Mouse (Mus musculus) CH12.LX (cell line): ENCODE data around the gene Apopt1. TPM values are rescaled to one million over a fixed set of nuclear protein-coding genes. Genes with fewer than 3 reads are reported as not detected.

Experiments used
- DNase-seq: peaks from one replicate; pipeline ENCODE4 v3.0.0-alpha.2; 2013; ENCODE audit errors: extremely low read depth
- H3K27ac ChIP-seq: 2 replicates; pipeline ENCODE4 v1.5.1; 2012; ENCODE audit warnings: low read depth, mild to moderate bottlenecking, control low read depth, moderate library complexity; ENCODE audit not compliant: insufficient read depth
- H3K27me3 ChIP-seq: replicated peaks from 2 replicates; pipeline ENCODE3; 2012; ENCODE audit warnings: inconsistent platforms
- H3K36me3 ChIP-seq, 2 experiments: replicated peaks in 1 of 2; 2 replicates each; pipeline versions ENCODE3 to v1.6.1; 2012; ENCODE audit warnings: inconsistent platforms in 1 of 2, low read length in 1 of 2, mild to moderate bottlenecking in 1 of 2, mixed read lengths in 1 of 2, moderate library complexity in 1 of 2; ENCODE audit not compliant: control insufficient read depth in 1 of 2, insufficient read depth in 1 of 2
- H3K4me1 ChIP-seq, 2 experiments: 2 replicates each; pipeline ENCODE4 v1.6.1; 2012; ENCODE audit warnings: inconsistent platforms in 1 of 2, moderate library complexity in 1 of 2; ENCODE audit not compliant: insufficient read depth in 2 of 2, control insufficient read depth in 1 of 2
- H3K4me2 ChIP-seq: 2 replicates; pipeline ENCODE4 v1.6.1; 2012; ENCODE audit warnings: low read depth, mild to moderate bottlenecking, control low read depth; ENCODE audit not compliant: poor library complexity, insufficient read depth, severe bottlenecking
- H3K4me3 ChIP-seq, 3 experiments: fragments of 150-350 bp in 1 of 3; sonication (generic) in 1 of 3; replicated peaks in 1 of 3; 2 replicates each; pipeline versions ENCODE3 to v1.5.1; 2011 to 2012; ENCODE audit warnings: low read depth in 2 of 3, low read length in 2 of 3, mild to moderate bottlenecking in 2 of 3, moderate library complexity in 2 of 3, control low read depth in 1 of 3, improper control_type of control experiment in 1 of 3, inconsistent platforms in 1 of 3, mixed read lengths in 1 of 3; ENCODE audit not compliant: poor library complexity in 1 of 3
- H3K79me2 ChIP-seq: replicated peaks from 2 replicates; pipeline ENCODE4 v1.6.1; 2012; ENCODE audit warnings: mild to moderate bottlenecking, moderate library complexity; ENCODE audit not compliant: control insufficient read depth, poor library complexity, insufficient read depth, severe bottlenecking; ENCODE audit errors: extremely low read depth
- H3K9ac ChIP-seq: 2 replicates; pipeline ENCODE4 v1.6.1; 2012; ENCODE audit warnings: low read depth, mild to moderate bottlenecking, control low read depth, moderate library complexity; ENCODE audit not compliant: insufficient read depth
- H3K9me3 ChIP-seq: replicated peaks from 2 replicates; pipeline ENCODE3; 2012; ENCODE audit warnings: low read length, inconsistent platforms, mixed read lengths
- CHD1 ChIP-seq: IDR thresholded peaks from 2 replicates; pipeline ENCODE4 v1.6.1; 2012; ENCODE audit warnings: low read depth, low read length, improper control_type of control experiment, inconsistent platforms
- CHD2 ChIP-seq: IDR thresholded peaks from 2 replicates; pipeline ENCODE4 v1.6.1; 2011; ENCODE audit warnings: low read length, improper control_type of control experiment
- ETS1 ChIP-seq: conservative IDR thresholded peaks from 2 replicates; pipeline ENCODE4 v1.6.1; 2012; ENCODE audit warnings: low read depth, mild to moderate bottlenecking, inconsistent platforms, low read length, improper control_type of control experiment, moderate library complexity
- GABPA ChIP-seq: IDR thresholded peaks from 2 replicates; pipeline ENCODE4 v1.6.1; 2012; ENCODE audit warnings: low read depth, low read length, improper control_type of control experiment, inconsistent platforms; ENCODE audit not compliant: insufficient replicate concordance
- HCFC1 ChIP-seq: IDR thresholded peaks from 2 replicates; pipeline ENCODE4 v1.6.1; 2012; ENCODE audit warnings: low read depth, mild to moderate bottlenecking, inconsistent platforms, low read length, improper control_type of control experiment
- JUN ChIP-seq: IDR thresholded peaks from 2 replicates; pipeline ENCODE4 v1.6.1; 2011; ENCODE audit warnings: low read depth, mild to moderate bottlenecking, low read length, improper control_type of control experiment, moderate library complexity; ENCODE audit not compliant: insufficient read depth
- MAX ChIP-seq: IDR thresholded peaks from 2 replicates; pipeline ENCODE4 v1.6.1; 2011; ENCODE audit warnings: low read length, improper control_type of control experiment
- MAZ ChIP-seq: IDR thresholded peaks from 2 replicates; pipeline ENCODE4 v1.6.1; 2012; ENCODE audit warnings: low read depth, mild to moderate bottlenecking, inconsistent platforms, low read length, improper control_type of control experiment, moderate library complexity
- MEF2A ChIP-seq: IDR thresholded peaks from 2 replicates; pipeline ENCODE4 v1.6.1; 2014; ENCODE audit warnings: low read depth, mild to moderate bottlenecking, inconsistent platforms, low read length, improper control_type of control experiment, borderline replicate concordance
- NELFE ChIP-seq: IDR thresholded peaks from 2 replicates; pipeline ENCODE4 v1.6.1; 2011; ENCODE audit warnings: low read depth, low read length, improper control_type of control experiment
- NRF1 ChIP-seq: IDR thresholded peaks from 2 replicates; pipeline ENCODE4 v1.6.1; 2014; ENCODE audit warnings: low read depth, mild to moderate bottlenecking, inconsistent platforms, low read length, improper control_type of control experiment, moderate library complexity
- PAX5 ChIP-seq: IDR thresholded peaks from 2 replicates; pipeline ENCODE4 v1.6.1; 2012; ENCODE audit warnings: low read length, inconsistent platforms, mixed read lengths
- POLR2AphosphoS2 ChIP-seq: IDR thresholded peaks from 2 replicates; pipeline ENCODE4 v1.6.1; 2011; ENCODE audit warnings: low read depth, low read length, improper control_type of control experiment
- SIN3A ChIP-seq: IDR thresholded peaks from 2 replicates; pipeline ENCODE4 v1.6.1; 2012; ENCODE audit warnings: low read length, improper control_type of control experiment, inconsistent platforms
- SMC3 ChIP-seq: IDR thresholded peaks from 2 replicates; pipeline ENCODE4 v1.6.1; 2011; ENCODE audit warnings: low read depth, low read length, improper control_type of control experiment
- TBP ChIP-seq: conservative IDR thresholded peaks from 2 replicates; pipeline ENCODE4 v1.6.1; 2011; ENCODE audit warnings: low read depth, low read length, improper control_type of control experiment
- UBTF ChIP-seq: IDR thresholded peaks from 2 replicates; pipeline ENCODE4 v1.6.1; 2012; ENCODE audit warnings: low read depth, mild to moderate bottlenecking, inconsistent platforms, low read length, improper control_type of control experiment, moderate library complexity
- USF1 ChIP-seq: IDR thresholded peaks from 2 replicates; pipeline ENCODE4 v1.6.1; 2014; ENCODE audit warnings: low read depth, mild to moderate bottlenecking, inconsistent platforms, low read length, improper control_type of control experiment
- ZC3H11A ChIP-seq: IDR thresholded peaks from 2 replicates; pipeline ENCODE4 v1.6.1; 2012; ENCODE audit warnings: low read depth, mild to moderate bottlenecking, inconsistent platforms, low read length, improper control_type of control experiment
- ZMIZ1 ChIP-seq: IDR thresholded peaks from 2 replicates; pipeline ENCODE4 v1.6.1; 2012; ENCODE audit warnings: low read depth, mild to moderate bottlenecking, inconsistent platforms, low read length, improper control_type of control experiment
- ZNF384 ChIP-seq: IDR thresholded peaks from 2 replicates; pipeline ENCODE4 v1.6.1; 2012; ENCODE audit warnings: low read depth, low read length, improper control_type of control experiment, inconsistent platforms
- dilution Hi-C: fragments of 300-500 bp; cut with MboI; formaldehyde crosslinking; loops from 2 replicates; pipeline ENCODE4 v1.14.3; 2020; ENCODE audit warnings: low sequenced_read_pairs; ENCODE audit not compliant: extremely low pct_unique_long_range_greater_than_20kb, extremely low pct_ligation_motif_present
- in situ Hi-C: fragments of 300-500 bp; cut with MboI; formaldehyde crosslinking; loops from 3 replicates; pipeline ENCODE4 v1.14.3; 2019; ENCODE audit warnings: low sequenced_read_pairs, low pct_ligation_motif_present, low pct_unique_long_range_greater_than_20kb, mixed read lengths
- polyA plus RNA-seq: library from polyadenylated mRNA; unstranded; fragments of >175 nt; gene quantifications from 2 replicates; pipeline ENCODE4 v1.2.1, GENCODE M21; 2012; ENCODE audit warnings: low read depth; ENCODE audit not compliant: insufficient read length
- total RNA-seq, 2 experiments: library from RNA; depleted of rRNA; stranded (reverse); fragments of 300-350 nt in 1 of 2; fragments of >200 nt in 1 of 2; gene quantifications; 2 replicates each; pipeline ENCODE4 v1.2.3; 2012 to 2014

Apopt1 gene
- total and polyA plus RNA-seq, 3 experiments = 36.0 to 49.1 (median 43.6) TPM

GRCm38 (mm10) chr12:111680661-111681060, 32.4 kb upstream of the Apopt1 start:
- H3K27me3 ChIP-seq = no peaks in the 10 kb centered on the region
- dilution Hi-C loops = no loop called here
- peaks cover 40 to 60% of the 10 kb centered on the region in 2 experiments for H3K36me3 ChIP-seq
- H3K9me3 ChIP-seq = no peaks in the 10 kb centered on the region
- no peak for TF ChIP-seq MAX
- no peak for TF ChIP-seq USF1
- TF ChIP-seq JUN = no peak
- no peak for TF ChIP-seq ETS1
- no peak for TF ChIP-seq ZNF384
- TF ChIP-seq UBTF = no peak
- TF ChIP-seq SMC3 = no peak
- no peak for TF ChIP-seq MEF2A
- TF ChIP-seq CHD2 = no peak
- TF ChIP-seq NRF1 = no peak
- no peak overlapping the region for H3K4me2 ChIP-seq
- peaks cover 21% of the 10 kb centered on the region for H3K79me2 ChIP-seq
- H3K4me3 ChIP-seq = no peak overlapping the region
- no peak overlapping the region for H3K27ac ChIP-seq
- H3K9ac ChIP-seq = no peak overlapping the region
- in situ Hi-C loops = no loop called here
- H3K4me1 ChIP-seq = peaks cover 18 to 55% of the 10 kb centered on the region in 2 experiments
- DNase-seq = no peak

GRCm38 (mm10) chr12:111681305-111681704, 31.8 kb upstream of the Apopt1 start:
- Histone ChIP-seq H3K79me2 (peaks cover 21% of the 10 kb centered on the region), H3K9me3 (no peaks in the 10 kb centered on the region), H3K27me3 (no peaks in the 10 kb centered on the region)
- TF ChIP-seq CHD1 (no peak), USF1 (no peak), SIN3A (no peak), POLR2AphosphoS2 (no peak), GABPA (no peak), MAZ (no peak), ZMIZ1 (no peak), TBP (no peak), HCFC1 (no peak), ZC3H11A (no peak), PAX5 (no peak), NELFE (no peak)
- TF ChIP-seq, all 38 proteins: peak for 0
- dilution Hi-C loops = no loop called here
- Histone ChIP-seq H3K4me2 (no peak overlapping the region), H3K27ac (no peak overlapping the region), H3K4me3 (no peak overlapping the region), H3K4me1 (peaks cover 13 to 49% of the 10 kb centered on the region in 2 experiments), H3K36me3 (peaks cover 40 to 65% of the 10 kb centered on the region in 2 experiments), H3K9ac (no peak overlapping the region)
- no peak for DNase-seq
- in situ Hi-C loops = no loop called here
